Mouse (Mus musculus) left cerebral cortex, postnatal 4 days (tissue): ENCODE data around the gene Ccdc174. TPM values are rescaled to one million over a fixed set of nuclear protein-coding genes. Genes with fewer than 3 reads are reported as not detected.
A peak's percentile ranks its signal among the peaks of the same experiment; 100 is the strongest.
"Not testable (repeated sequence)": the region's sequence is repeated elsewhere in the genome, so short reads cannot be mapped to it uniquely, and the experiment has no call there.

Experiments used
- DNase-seq: peaks from one replicate; pipeline ENCODE4 v3.0.0-alpha.2; 2022
- intact Hi-C: fragments of 180-260 bp; cut with DNase I; formaldehyde crosslinking; loops from one replicate; pipeline ENCODE4 v1.15.1; 2025
- total RNA-seq, 2 experiments: library from RNA; stranded (reverse); gene quantifications; 2 replicates each; pipeline ENCODE4 v1.2.3; 2021

The Ccdc174 gene
- total RNA-seq, result 10 to 100 TPM; 24.2 to 24.7 TPM

DNA sequence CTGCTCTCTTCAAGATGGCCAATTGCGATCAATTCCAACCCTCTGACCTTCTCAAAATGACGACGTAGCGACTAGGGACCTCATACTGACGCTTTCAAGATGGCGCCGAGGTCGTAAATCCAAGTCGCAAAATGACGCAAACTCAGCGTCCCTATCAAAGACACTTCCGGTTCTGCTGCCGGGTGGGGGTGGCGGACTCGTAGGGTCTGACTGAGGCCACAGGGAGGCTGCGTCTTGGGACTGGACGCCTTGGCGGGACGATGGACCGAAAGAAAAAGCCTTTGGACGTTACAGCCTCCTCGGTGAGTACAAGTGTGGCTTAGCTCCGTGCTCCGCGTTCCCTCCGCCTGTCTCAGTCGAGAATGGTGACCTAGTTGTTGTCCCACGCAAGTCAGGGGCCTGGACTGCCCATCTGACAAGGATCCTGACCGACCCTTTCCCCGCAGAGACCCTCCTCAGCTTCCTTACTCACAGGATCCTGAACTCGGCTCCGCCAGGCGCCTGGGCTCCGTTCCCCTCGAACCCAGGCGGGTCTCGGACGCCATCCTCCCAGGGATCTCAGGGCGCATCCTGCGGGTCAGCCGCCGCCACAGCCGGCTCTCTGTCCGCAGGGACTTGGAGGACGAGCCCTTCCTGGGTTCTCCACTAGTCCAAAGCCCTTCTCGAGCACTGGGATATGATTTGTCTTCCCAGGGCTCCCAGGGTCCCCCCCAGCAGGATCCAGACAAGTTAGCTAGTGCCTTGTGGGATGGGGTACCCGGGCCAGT, at the start of gene Ccdc174:
TSS of gene Ccdc174 (plus strand) at position 169 of the 767 bp plus-strand sequence.
- peak; percentile 93 for DNase-seq

DNA sequence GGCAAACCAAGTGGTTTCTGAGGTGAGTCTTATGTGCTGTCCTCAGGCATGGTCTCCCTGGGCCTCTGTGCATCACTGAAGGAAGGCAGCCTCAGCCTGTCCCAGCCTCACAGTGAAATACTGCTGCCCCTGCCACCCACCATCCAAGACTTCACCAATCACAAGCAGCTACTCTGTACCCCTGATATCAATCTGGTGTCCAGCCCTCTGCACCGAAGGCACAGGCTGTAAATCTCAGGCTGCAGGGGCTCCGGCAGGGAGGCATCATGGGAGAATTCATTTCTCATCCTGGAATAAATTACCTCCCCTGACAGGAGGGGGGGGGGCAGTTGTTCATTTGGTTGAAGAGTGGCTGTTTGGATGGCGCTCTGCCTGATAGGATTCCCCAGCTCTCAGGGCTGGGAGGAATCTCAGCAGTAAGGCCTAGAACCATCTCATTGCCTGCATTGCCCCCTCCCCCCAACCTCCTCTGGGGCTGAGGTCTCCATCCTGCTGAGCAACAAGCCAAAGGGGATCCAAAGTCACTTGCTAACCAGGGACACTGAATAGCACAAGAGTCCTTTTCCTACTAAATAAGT, 44.9 kb upstream of the Ccdc174 start:
- intact Hi-C loops, result no loop called here
- no peak for DNase-seq

More for the DNA sequence above, at the start of gene Ccdc174:
- intact Hi-C loops, result no loop called here

DNA sequence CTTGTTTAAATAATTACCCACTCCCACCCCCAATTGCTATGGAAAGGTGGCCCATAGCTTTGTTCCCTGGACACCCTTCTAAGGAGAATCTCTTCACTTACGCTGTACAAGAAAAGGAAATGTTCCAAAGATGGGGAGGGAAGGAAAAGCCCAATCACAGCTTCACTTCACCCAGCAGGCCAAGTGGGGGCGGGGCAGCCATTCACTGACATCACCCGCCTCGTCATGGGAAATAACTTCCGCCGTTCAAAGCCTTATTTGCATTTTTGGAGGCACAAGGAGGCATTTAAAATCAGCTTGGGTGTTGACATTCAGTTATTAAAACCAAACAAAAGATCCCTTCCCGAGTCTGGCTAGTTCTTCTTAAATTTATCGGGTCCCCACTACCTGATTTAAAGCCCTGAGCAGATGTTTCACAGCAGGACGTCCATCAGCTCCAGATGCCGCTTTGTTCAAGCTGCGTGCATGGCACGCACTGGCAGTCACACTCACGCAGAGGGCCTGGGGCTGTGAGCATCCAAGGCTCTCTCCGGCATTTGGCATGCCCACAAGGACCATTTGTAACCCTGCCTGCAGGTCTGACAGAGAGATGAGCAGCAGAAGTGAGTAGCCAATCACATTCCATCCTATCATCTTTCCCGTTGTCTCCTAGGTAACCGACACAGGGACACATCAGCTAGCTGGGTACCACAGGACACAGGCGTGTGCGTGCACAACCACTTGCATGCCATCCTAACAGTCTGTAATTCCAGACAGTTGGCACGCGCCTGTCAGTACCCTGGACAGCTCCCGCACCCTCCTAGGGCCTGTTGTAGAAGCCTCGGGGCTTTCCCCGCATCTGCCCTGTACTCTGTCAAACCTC, 38.6 kb upstream of the Ccdc174 start:
- peak; percentile 87 for DNase-seq
- intact Hi-C loops, result no loop called here

DNA sequence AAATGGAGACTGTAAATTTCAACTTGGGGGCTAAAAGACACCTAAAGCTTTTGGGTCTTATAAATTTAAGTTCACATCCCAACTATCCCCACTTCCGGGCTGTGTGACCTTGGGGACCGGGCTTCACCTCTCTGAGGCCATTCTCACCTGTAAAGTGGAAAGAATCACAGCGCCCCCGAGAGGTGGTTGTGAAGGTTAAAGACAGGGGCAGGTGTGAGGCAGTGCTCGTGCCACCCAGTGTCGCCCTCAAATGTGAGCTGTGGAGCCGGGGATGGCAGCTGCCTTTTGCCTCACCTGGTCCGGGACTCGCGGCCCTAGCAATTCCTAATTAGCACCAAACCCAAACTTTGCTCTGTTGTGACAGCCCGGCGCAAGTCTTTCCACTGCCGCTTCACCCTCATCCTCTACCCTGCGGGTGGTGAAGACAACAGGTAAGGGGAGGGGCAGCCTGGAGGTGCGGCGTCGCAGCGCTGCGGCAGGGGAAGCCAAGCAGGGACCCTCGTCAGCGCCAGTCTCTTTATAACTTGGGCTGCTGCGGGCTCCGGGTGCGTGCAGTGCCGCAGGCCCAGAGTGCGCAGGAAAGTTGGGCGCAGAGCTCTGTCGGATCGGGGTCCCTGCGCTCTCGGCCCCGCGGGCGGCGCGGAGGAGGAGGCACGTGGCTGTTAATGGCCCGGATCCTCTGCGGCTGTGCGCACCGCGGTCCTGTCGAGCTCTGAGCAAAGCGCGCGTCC, 34.8 kb upstream of the Ccdc174 start:
- intact Hi-C loops, result no loop called here

DNA sequence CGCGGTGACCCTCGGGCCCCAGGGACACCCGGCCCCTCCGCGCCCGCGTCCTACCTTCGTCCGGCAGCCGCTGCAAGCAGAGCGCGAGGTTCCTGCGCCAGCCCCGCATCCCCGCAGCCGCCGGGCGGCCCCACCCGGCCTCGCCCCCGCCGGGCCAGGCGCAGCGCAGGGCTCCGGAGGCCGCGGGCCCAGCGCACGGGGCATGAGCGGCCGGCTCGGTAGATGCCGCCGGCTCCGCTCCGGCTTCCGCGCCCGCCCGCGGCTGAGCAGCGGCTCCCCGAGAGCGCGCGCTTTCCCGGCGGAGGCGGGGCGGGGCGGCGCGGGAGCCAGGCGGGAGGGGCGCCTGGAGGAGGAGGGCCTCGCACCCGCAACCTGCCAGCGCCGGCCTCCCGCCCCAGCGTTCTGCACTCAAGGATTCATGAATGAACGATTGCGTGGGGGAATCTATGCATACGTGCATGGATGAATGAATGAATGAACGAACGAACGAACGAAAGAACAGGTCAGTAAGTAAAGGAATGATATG, 34.2 kb upstream of the Ccdc174 start:
- intact Hi-C loops, result no loop called here
- no peak for DNase-seq

More for the DNA sequence above, 34.8 kb upstream of the Ccdc174 start:
- DNase-seq, result no peak

DNA sequence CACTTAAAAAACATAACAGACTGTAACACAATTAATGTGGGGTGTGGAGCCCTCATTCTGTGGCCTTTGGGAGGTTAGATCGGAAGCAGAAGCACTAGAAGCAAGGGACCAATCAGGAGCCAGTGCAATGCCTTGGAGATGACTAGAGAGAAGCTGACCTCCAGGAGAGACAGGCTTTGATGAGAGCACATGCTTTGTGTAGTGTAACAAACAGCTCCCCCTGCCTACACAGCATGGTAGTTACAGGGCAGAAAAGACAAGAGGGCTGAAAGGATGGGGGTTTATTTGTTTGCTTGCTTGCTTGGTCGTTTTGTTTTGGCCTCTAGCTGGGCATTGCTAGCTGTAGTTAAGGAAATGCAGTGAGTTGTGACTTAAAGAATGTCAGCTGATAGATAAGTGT, 25.3 kb upstream of the Ccdc174 start:
- peak; percentile 57 for DNase-seq

DNA sequence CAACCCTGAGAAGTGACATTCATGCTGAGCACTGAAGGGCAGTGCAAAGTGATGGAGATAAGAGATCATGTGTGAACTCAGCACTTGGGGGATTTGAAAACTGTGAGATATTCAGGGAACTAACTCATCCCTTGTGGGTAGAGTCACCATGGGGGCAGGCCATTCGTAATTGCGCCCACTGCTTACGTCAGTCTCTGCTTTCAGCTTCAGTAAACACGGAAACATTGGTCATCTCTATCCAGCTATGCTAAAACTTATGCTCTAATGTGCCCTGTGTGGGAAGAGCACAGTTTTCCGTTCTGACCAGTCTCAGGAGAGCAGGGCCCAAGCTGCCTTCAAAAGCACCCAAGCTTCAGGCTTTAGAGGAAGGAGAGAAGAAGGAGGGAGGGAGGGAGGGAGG, 19.5 kb upstream of the Ccdc174 start:
- intact Hi-C loops, result loop anchor here (10.0 kb wide), 1 partner anchor 84 kb away; no protein-coding TSS in a partner anchor

More for the DNA sequence above, 25.3 kb upstream of the Ccdc174 start:
- intact Hi-C loops, result loop anchor here (10.0 kb wide), 1 partner anchor 78 kb away; no protein-coding TSS in a partner anchor

DNA sequence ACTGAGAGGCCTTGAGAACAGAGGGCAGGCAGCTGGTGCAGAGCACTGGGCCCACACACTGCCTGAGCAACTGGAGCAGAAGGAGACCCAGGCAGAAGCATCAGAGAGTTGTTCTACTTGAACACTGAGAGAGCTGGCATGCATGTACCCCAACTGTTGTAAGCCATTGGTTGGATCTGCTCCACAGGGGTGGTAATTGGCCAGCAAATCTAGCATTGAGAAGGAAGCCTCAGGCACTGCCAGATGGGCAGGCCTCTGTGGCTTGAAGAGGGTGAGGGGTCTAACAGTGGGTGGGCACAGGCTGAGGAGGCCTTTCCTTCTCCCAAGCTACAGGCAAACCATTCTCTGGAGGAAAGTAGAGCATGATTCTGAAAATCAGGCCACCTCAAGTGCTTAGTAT, 15.0 kb upstream of the Ccdc174 start:
- intact Hi-C loops, result no loop called here
- DNase-seq, result peak; percentile 76

More for the DNA sequence above, 19.5 kb upstream of the Ccdc174 start:
- no peak for DNase-seq

DNA sequence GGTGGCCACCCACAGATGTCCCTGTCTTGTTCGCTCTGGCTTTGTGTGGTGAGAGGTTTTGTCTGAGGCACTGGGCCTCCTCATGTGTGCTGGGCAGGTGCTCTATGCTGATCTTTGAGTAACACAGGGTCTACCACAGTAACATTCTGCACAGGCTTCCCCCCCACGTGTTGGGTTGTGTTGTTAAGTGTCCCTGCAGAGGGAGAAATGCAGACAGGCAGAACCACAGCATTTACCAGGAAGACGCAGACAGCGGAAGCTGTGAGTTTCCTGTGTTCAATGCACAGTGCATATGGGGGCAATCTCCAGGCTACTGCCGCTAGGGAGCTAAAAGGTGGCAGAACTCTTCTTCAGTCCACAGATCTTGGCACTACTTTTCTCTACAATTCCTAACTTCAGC, 13.3 kb upstream of the Ccdc174 start:
- DNase-seq, result no peak
- intact Hi-C loops, result no loop called here

DNA sequence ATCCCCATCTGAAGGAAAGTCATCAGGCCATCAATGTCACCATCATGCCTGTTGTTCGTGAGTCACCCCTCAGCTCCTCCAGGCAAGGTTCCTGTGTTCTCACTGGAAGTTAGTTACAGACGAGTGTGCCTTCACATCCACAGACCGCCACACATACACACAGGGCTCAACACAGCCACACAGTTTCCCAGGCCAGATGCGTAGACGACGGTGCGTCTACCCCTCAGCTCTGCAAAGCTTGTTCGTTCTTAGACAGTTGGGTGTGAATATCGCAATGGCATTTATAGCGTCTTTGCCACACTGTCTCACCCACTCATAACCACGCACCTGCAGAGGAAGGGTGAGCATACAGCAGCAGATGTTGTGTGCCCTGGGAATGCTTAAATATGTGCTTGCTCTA, 12.3 kb upstream of the Ccdc174 start:
- intact Hi-C loops, result no loop called here
- no peak for DNase-seq

DNA sequence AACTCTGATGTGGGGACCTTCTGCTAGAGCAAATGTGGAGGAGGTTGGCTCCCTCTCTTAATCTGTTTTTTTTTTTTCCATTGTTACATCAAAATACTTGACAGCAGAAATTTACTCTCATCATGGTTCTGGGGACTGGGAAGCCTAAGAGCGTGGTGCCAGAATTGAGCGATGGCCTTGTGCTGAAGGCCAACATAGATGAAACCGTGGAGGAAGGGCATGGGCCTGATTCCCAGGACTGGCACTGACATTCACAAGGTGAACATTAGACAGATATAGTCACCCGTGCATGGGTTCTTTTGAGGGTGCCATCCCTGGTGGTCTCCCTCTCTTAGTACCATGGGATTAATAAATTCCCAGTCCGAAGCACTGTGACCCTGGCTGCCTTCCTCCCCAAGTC, 9.8 kb upstream of the Ccdc174 start:
- intact Hi-C loops, result no loop called here
- no peak for DNase-seq

DNA sequence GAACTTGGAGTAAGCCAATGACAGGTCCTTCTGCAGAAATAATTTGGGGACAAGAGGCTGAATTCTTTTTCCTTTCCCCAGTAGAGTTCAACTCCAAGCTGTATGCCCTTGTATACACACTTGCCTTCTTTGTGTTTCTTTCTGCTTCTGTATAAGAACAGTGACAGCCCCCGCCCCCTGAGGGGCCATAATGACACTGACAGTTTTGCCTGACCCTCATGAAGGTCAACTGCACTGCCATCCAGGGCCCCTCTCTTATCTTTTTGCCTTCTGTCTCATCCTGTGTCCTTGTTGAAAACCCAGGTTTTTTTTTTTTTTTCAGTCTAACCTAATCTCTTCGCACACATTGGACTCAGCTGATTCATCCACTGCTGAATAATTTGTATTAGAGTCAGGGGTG, 5.1 kb upstream of the Ccdc174 start:
- DNase-seq, result no peak
- intact Hi-C loops, result no loop called here

DNA sequence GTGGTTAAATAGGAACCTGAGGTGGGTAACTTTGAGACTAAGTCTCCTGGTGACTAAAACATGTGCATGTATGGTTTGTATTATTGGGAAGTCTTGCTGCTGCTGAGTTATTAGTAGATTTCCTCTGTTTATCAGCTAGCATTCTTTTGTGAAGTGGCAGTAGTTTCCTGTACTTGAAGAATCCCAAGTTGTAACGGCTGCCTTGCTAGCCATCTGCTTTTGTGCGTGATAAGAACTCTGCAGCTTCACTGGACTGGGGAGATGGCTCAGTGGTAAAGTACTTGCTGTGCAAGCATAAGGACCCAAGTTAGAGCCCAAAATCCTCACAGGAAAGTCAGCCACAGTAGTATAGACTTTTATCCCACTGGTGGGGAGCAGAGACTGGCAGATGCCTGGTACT, 6.0 kb downstream of the Ccdc174 start:
- no peak for DNase-seq
- intact Hi-C loops, result loop anchor here (5.0 kb wide), 1 partner anchor 107 kb away; no protein-coding TSS in a partner anchor

DNA sequence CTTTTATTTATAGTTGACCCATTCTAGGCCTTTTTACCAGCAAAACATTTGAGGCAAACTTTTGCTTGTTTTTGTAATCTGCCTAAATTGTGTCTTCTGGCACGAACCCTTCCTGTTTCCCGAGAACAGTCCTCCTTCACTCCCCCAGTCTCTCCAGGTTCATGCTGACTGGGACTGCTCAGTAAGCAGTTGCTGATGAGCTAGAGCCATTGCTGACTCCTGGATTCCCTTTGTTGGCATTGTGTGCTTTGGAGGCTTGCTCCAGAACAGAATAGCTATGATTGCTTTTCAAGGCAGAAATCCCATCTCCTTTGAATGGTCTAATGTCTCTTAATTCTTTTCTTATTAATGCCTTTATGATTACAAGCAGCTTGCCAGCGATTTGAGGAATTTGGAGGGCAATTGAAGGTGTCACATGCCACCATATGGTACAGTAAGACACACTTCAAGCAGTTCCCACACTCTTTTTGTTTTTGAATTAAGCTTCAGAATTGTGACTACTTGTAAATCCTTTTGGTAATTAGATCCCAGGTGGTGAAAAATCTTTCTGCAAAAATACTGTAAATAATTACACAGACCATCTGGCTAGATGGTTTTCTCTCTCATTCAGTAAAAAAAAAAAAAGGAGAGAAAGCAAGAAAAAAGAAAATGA, 11.5 kb downstream of the Ccdc174 start:
- intact Hi-C loops, result no loop called here
- DNase-seq, result no peak

DNA sequence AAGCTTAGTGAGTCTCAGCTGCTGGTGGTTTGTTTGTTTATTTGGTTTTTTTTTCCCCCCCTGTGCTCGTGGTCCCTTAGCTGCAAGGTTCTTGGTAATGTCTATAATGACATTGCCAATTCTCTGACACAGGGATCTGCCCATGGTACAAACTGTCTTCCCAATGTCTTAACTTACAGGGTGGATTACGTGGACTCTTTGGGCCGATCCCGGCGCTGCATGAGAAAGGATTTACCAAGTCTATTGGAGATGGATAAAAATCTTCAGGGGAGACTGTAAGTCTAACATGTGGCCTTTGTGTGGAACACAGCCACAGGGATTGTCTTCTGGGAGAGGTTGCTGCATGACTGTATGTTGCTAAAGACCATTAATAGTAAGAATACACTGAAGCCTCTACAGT, 12.8 kb downstream of the Ccdc174 start:
- no peak for DNase-seq
- intact Hi-C loops, result loop anchor here (10.0 kb wide), 1 partner anchor 366 kb away; no protein-coding TSS in a partner anchor

DNA sequence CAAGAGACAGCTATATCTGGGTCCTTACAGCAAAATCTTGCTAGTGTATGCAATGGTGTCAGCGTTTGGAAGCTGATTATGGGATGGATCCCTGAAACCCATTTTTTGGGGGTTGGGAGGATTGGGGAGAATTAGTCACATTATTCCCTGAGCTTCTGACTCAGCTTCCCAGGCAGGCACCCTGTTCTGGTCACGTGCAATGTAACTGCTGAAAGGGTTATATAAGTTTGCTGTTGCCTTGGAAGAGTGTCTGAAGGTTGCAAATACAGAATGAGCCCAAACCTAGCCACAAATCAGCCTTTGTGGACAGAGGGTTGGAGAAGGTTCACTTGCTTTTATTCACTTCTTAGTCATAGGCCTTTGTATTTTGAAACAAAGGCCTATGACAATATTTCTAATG, 13.9 kb downstream of the Ccdc174 start:
- DNase-seq, result no peak
- intact Hi-C loops, result loop anchor here (10.0 kb wide), 1 partner anchor 367 kb away; no protein-coding TSS in a partner anchor

DNA sequence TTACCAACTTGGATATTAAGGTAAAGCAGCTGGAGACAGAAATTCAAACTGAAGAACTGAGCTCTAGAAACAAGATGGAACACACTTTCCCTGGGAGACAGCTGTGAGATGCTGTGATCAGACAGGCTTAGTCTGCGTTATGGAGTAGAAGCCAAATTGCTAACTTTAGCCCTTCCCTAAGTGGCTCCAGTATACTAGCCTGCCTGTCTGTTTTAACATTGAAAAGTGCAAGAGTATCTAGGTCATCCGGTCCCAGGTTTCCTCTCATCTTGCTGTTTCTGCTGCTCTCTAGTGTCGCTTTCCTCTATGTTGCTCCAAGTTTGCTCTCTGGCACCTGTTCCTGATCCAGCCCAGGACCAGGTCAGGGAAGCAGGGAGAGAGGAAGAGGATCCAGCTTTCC, 18.9 kb downstream of the Ccdc174 start:
- no peak for DNase-seq
- intact Hi-C loops, result loop anchor here (10.0 kb wide), 1 partner anchor 372 kb away; no protein-coding TSS in a partner anchor

DNA sequence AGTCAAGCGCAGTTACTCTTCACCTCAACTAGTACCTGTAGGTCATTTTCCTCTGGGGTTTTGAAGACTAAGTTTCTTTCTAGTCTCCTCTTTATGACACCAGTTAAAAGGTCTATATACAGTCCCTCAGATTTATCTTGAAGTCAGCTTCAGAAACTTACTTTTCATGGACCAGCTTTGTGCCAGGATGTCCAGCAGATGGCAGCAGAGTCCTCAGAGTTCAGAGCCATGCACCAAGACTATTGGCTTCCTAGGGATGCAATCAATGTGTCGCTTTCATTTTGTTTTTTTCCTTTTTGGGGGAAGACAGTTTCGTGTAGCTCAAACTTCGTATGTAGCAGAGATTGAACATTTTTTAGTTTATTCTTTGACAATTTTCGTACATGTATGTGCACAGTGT, 23.7 kb downstream of the Ccdc174 start:
- DNase-seq, result peak; percentile 77
- intact Hi-C loops, result loop anchor here (1.0 to 5.0 kb wide), 2 partner anchors 166 to 366 kb away; no protein-coding TSS in a partner anchor

DNA sequence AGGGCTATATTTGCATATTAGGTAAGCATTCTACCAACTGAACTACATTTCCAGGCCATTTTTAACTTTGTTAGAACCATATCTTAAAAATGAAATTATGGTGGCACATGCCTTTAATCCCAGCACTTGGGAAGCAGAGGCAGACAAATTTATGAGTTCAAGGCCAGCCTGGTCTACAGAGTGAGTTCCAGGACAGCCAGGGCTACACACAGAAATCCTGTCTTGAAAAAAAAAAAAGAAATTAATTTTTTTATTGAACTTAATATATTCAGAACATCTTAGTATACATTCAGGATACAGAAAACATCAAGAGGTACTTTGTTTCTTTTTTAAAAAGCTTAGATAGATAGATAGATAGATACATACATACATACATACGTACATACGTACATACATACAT, 24.7 kb downstream of the Ccdc174 start, which contains the start of gene 4930590J08Rik:
TSS of gene 4930590J08Rik (plus strand) at position 301 of the 400 bp plus-strand sequence.
- intact Hi-C loops, result loop anchor here (5.0 kb wide), 1 partner anchor 365 kb away; no protein-coding TSS in a partner anchor
- not testable (repeated sequence) for DNase-seq
